Mouse (Mus musculus) testis, adult 2 months (tissue): ENCODE data around the gene Scyl2.

Experiments
- CTCF ChIP-seq: fragments of 200-500 bp; IDR thresholded peaks from 2 replicates; pipeline ENCODE4 v1.5.1; 2012; ENCODE audit warnings: low read depth, mild to moderate bottlenecking, inconsistent platforms, low read length, moderate library complexity; ENCODE audit not compliant: control insufficient read depth, insufficient read depth, insufficient replicate concordance
- POLR2A ChIP-seq: fragments of 200-500 bp; IDR thresholded peaks from 2 replicates; pipeline ENCODE4 v1.6.1; 2012; ENCODE audit warnings: low read depth, mild to moderate bottlenecking, inconsistent platforms, low read length, moderate library complexity; ENCODE audit not compliant: control insufficient read depth

DNA sequence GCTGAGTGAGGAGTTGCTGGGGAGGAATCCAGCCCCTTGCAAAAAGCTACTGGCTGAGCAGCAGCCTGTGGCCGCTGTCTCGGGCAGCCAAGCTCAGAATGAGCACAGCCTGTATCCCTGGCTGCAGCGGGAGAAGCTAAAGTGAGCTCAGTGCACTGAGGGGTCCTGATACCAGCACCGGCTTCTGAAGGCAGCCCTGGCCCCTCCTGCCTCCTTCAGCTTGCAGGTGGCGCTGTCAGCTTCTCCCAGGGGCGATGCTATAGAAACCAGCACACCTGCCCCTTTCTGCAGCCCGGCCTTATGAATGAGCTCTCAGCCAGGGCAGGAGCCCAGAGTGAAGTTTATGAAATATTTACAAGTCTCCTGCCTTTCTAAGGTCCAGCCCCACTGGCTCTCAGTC lies 65.0 kb downstream of the Scyl2 start, which contains the start of gene Slc17a8:
- no peak for TF ChIP-seq CTCF
- no peak for TF ChIP-seq POLR2A
